Mouse (Mus musculus) cortical plate, adult 2 months (tissue): ENCODE results near the gene Dhx30.

Experiments used
- CTCF ChIP-seq: fragments of 200-500 bp; IDR thresholded peaks from 2 replicates; pipeline ENCODE4 v1.5.1; 2011; ENCODE audit warnings: mild to moderate bottlenecking, control low read depth, low read length; ENCODE audit not compliant: insufficient read depth; ENCODE audit errors: extremely low read depth
- POLR2A ChIP-seq: fragments of 200-500 bp; IDR thresholded peaks from 2 replicates; pipeline ENCODE4 v1.6.1; 2011; ENCODE audit warnings: mild to moderate bottlenecking, low read length, control low read depth; ENCODE audit not compliant: insufficient read depth; ENCODE audit errors: extremely low read depth

DNA sequence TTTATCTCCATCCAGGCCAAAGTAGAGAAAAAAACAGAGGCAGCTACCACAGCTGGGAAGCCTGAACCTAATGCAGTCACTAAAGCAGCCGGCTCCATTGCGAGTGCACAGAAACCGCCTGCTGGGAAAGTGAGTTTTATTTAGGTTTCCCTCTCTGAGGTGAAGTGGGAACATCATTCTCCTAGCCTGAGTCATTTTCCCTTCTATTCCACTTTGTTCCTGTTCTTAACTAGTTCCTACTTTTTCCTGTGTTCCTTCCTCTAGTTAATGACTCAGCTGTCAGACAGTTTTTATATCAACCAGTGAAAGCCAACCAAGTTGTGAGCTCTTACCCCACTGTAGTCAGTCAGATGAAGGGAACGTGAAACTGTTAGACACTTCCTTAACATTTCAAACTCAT lies 46.6 kb downstream of the Dhx30 start:
- no peak for TF ChIP-seq POLR2A
- no peak for TF ChIP-seq CTCF
